8 mouse cellular contexts compared by ENCODE assay signal in genomic region chr7:4740309-4740727, GRCm38 (mm10). TPM values are rescaled to one million over a fixed set of nuclear protein-coding genes. Genes with fewer than 3 reads are reported as not detected.
DNase-seq lines count a peak whose midpoint lies in the region; ATAC-seq and TF ChIP-seq lines count a peak whose summit lies in the region.

No protein-coding gene starts in this region.

- peak overlapping the region; percentile 87 for H3K4me3 ChIP-seq in layer of hippocampus, adult 2 months
- peak overlapping the region; percentile 72 for H3K4me3 ChIP-seq in hindbrain, embryonic 15.5 days
- peak overlapping the region; percentile 77 for H3K4me3 ChIP-seq in midbrain, postnatal 0 days (ENCODE audit: low read depth, low read length)

- H3K4me1 ChIP-seq in hindbrain, embryonic 15.5 days (replicated peaks): peaks cover 34% of the 10 kb centered on the region
- peaks cover 14% of the 10 kb centered on the region; the same call in 1 of the 2 replicates for H3K4me1 ChIP-seq in midbrain, postnatal 0 days (ENCODE audit: insufficient read depth, low read length)

- H3K9me3 ChIP-seq in hindbrain, embryonic 15.5 days: no peaks in the 10 kb centered on the region
- no peaks in the 10 kb centered on the region for H3K9me3 ChIP-seq in midbrain, postnatal 0 days (ENCODE audit: low read length)

- intact Hi-C loops in left cerebral cortex, postnatal 10 days (cut with DNase I): loop anchor here (2.0 kb wide), 1 partner anchor 52 kb away; the partner anchor contains the start of gene Rpl28

- no peak for DNase-seq in layer of hippocampus, adult 2 months (ENCODE audit: low spot score in 2 of 2)
- DNase-seq in layer of hippocampus, adult 9-10 months (ENCODE audit: low spot score): no peak
- peak; percentile 29 for DNase-seq in embryo, embryonic 11 days
- peak; percentile 19 for DNase-seq in midbrain, postnatal 0 days (ENCODE audit: low spot score)
- DNase-seq in left cerebral cortex, postnatal 10 days (ENCODE audit: extremely low spot score in 1 of 2, low spot score in 2 of 2): no peak
- DNase-seq in spleen, postnatal 4 days (ENCODE audit: low spot score in 2 of 2): no peak
- no peak for DNase-seq in right cerebral cortex, postnatal 36 days (ENCODE audit: low spot score in 2 of 2)

- H3K36me3 ChIP-seq in hindbrain, embryonic 15.5 days: no peaks in the 10 kb centered on the region
- 0 out of 2 replicates have a peak, but pooled peaks cover 3% of the 10 kb centered on the region for H3K36me3 ChIP-seq in midbrain, postnatal 0 days (ENCODE audit: insufficient read depth, low read length)

- WGBS in hindbrain, embryonic 15.5 days: 0% methylated on average over 14 of the region's 14 CpGs
- WGBS in midbrain, postnatal 0 days: 0% methylated on average over 12 of the region's 14 CpGs

- no peak for TF ChIP-seq CTCF in layer of hippocampus, adult 2 months (conservative IDR thresholded peaks at IDR 0.05)
- TF ChIP-seq CTCF in midbrain, postnatal 0 days (IDR thresholded peaks at IDR 0.05): no peak

- H3K4me2 ChIP-seq in hindbrain, embryonic 15.5 days: peak overlapping the region; percentile 86
- H3K4me2 ChIP-seq in midbrain, postnatal 0 days (ENCODE audit: low read depth, low read length, poor library complexity, severe bottlenecking): peak overlapping the region; percentile 89

- H3K27ac ChIP-seq in layer of hippocampus, adult 2 months: peak overlapping the region; percentile 98
- H3K27ac ChIP-seq in hindbrain, embryonic 15.5 days (replicated peaks): peak overlapping the region; percentile 95
- peak overlapping the region; percentile 93 for H3K27ac ChIP-seq in midbrain, postnatal 0 days (ENCODE audit: low read depth, low read length)

- peak overlapping the region; percentile 83 for H3K9ac ChIP-seq in hindbrain, embryonic 15.5 days
- H3K9ac ChIP-seq in midbrain, postnatal 0 days (replicated peaks; ENCODE audit: low read length, poor library complexity, severe bottlenecking): peak overlapping the region; percentile 77

- H3K27me3 ChIP-seq in hindbrain, embryonic 15.5 days: no peaks in the 10 kb centered on the region
- H3K27me3 ChIP-seq in midbrain, postnatal 0 days (ENCODE audit: insufficient read depth, low read length): no peaks in the 10 kb centered on the region

- peak; percentile 52 for ATAC-seq in hindbrain, embryonic 15.5 days (ENCODE audit: low FRiP score, low read depth)
- ATAC-seq in midbrain, postnatal 0 days (ENCODE audit: low FRiP score): peak; percentile 15

RNA-seq across cellular contexts. Expression of gene Kmt5c, which starts 0.4 kb away (rescaled TPM):
- total RNA-seq in layer of hippocampus, adult 2 months (2021): 10 to 100 TPM; 25.2 to 37.6 TPM
- polyA plus RNA-seq in hindbrain, embryonic 15.5 days (2015; fragmentation: Nextera tagmentation; extraction: Ambion mirVana): 57.4 and 61.8 TPM in 2 replicates
- total RNA-seq in midbrain, postnatal 0 days (2014; rRNA removed): 38.9 and 48.8 TPM in 2 replicates
- polyA plus RNA-seq in midbrain, postnatal 0 days (2015; fragmentation: Nextera tagmentation; extraction: Ambion mirVana): 33.1 and 35.7 TPM in 2 replicates
- 10 to 100 TPM; 39.5 to 42.0 TPM for total RNA-seq in left cerebral cortex, postnatal 10 days (2021)

RNA-seq across cellular contexts. Expression of gene Cox6b2, which starts 12.6 kb away (rescaled TPM):
- 1 to 10 TPM; 1.3 to 3.8 TPM for total RNA-seq in layer of hippocampus, adult 2 months (2021)
- polyA plus RNA-seq in hindbrain, embryonic 15.5 days (2015; fragmentation: Nextera tagmentation; extraction: Ambion mirVana): 24.1 and 28.1 TPM in 2 replicates
- total RNA-seq in midbrain, postnatal 0 days (2014; rRNA removed): 6.8 and 12.1 TPM in 2 replicates
- 33.6 and 43.9 TPM in 2 replicates for polyA plus RNA-seq in midbrain, postnatal 0 days (2015; fragmentation: Nextera tagmentation; extraction: Ambion mirVana)
- 1 to 10 TPM; 6.9 to 8.7 TPM for total RNA-seq in left cerebral cortex, postnatal 10 days (2021)

RNA-seq across cellular contexts. Expression of gene Tmem150b, which starts 15.3 kb away (rescaled TPM):
- total RNA-seq in layer of hippocampus, adult 2 months (2021): under 1 TPM in 1 of 2 experiments, not detected in 1; 0.13 TPM
- polyA plus RNA-seq in hindbrain, embryonic 15.5 days (2015; fragmentation: Nextera tagmentation; extraction: Ambion mirVana): 0.12 and 0.27 TPM in 2 replicates
- not detected in 2 replicates for total RNA-seq in midbrain, postnatal 0 days (2014; rRNA removed)
- polyA plus RNA-seq in midbrain, postnatal 0 days (2015; fragmentation: Nextera tagmentation; extraction: Ambion mirVana): 0.23 TPM in 1 of 2 replicates, not detected in the other
- total RNA-seq in left cerebral cortex, postnatal 10 days (2021): not detected

RNA-seq across cellular contexts. Expression of gene Fam71e2, which starts 30.8 kb away (rescaled TPM):
- total RNA-seq in layer of hippocampus, adult 2 months (2021): not detected
- not detected in 2 replicates for polyA plus RNA-seq in hindbrain, embryonic 15.5 days (2015; fragmentation: Nextera tagmentation; extraction: Ambion mirVana)
- total RNA-seq in midbrain, postnatal 0 days (2014; rRNA removed): not detected in 2 replicates
- not detected in 2 replicates for polyA plus RNA-seq in midbrain, postnatal 0 days (2015; fragmentation: Nextera tagmentation; extraction: Ambion mirVana)
- not detected for total RNA-seq in left cerebral cortex, postnatal 10 days (2021)

RNA-seq across cellular contexts. Expression of gene Il11, which starts 42.3 kb away (rescaled TPM):
- under 1 TPM; 0.25 to 0.26 TPM for total RNA-seq in layer of hippocampus, adult 2 months (2021)
- 0.87 and 1.1 TPM in 2 replicates for polyA plus RNA-seq in hindbrain, embryonic 15.5 days (2015; fragmentation: Nextera tagmentation; extraction: Ambion mirVana)
- 1.4 and 2.0 TPM in 2 replicates for total RNA-seq in midbrain, postnatal 0 days (2014; rRNA removed)
- polyA plus RNA-seq in midbrain, postnatal 0 days (2015; fragmentation: Nextera tagmentation; extraction: Ambion mirVana): 1.7 and 2.5 TPM in 2 replicates
- 1 to 10 TPM in 1 of 2 experiments, under 1 TPM in 1; 0.73 to 1.1 TPM for total RNA-seq in left cerebral cortex, postnatal 10 days (2021)

Comparison
In these comparisons a context has a peak if more than half of its experiments do, and no peak if none do; other contexts are left out.
1. DNase-seq: peak in embryo, embryonic 11 days (single experiment) and midbrain, postnatal 0 days (single experiment); none in layer of hippocampus, adult 2 months (0 of 2), layer of hippocampus, adult 9-10 months (single experiment), left cerebral cortex, postnatal 10 days (0 of 2), spleen, postnatal 4 days (0 of 2) and right cerebral cortex, postnatal 36 days (0 of 2).
2. Peak in every context shown above with its lines, with median percentiles within 50 percentile points of each other: H3K27ac ChIP-seq and H3K4me3 ChIP-seq.